Mouse (Mus musculus) G1E (cell line): ENCODE results near the gene Ttbk2.

ENCODE experiments used
- CTCF ChIP-seq: IDR thresholded peaks from 2 replicates; pipeline ENCODE4 v1.5.1; 2012; ENCODE audit warnings: low read depth, low read length, inconsistent platforms, mixed read lengths
- GATA1 ChIP-seq: IDR thresholded peaks from 2 replicates; pipeline ENCODE4 v1.6.1; 2012; ENCODE audit warnings: borderline replicate concordance, low read length, inconsistent platforms, mixed read lengths
- GATA2 ChIP-seq: IDR thresholded peaks from 2 replicates; pipeline ENCODE4 v1.6.1; 2012; ENCODE audit warnings: low read depth, low read length, inconsistent platforms, borderline replicate concordance
- POLR2AphosphoS5 ChIP-seq: IDR thresholded peaks from 2 replicates; pipeline ENCODE4 v1.6.1; 2012; ENCODE audit warnings: low read depth, low read length, inconsistent platforms; ENCODE audit not compliant: insufficient replicate concordance
- TAL1 ChIP-seq: conservative IDR thresholded peaks from 2 replicates; pipeline ENCODE4 v1.6.1; 2012; ENCODE audit warnings: low read depth, low read length, inconsistent platforms, mixed read lengths

DNA sequence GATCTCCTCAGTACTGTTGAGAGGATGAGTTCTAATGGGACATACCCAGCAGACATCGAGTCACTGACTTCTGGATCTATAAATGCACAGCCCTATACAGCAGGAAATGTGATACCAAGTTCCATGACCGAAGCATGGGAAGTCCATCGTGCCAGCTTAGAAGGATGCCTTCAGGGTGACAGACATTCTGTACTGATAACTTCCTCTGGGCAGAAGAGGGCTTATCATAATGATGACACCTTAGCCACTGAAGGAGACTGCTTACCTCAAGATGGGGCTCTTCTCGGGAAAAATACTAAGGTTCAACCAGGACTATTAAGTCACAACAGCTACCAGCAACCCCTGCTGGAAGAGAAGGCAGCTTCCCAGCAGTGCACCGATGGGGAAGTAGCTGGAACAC lies 152.6 kb downstream of the Ttbk2 start:
- TF ChIP-seq CTCF (no peak), GATA1 (no peak), TAL1 (peak; percentile 36; the same call in 1 of the 2 replicates), GATA2 (no peak), POLR2AphosphoS5 (no peak)
